Mouse (Mus musculus): ENCODE measurements around the gene Ube2m. TPM values are rescaled to one million over a fixed set of nuclear protein-coding genes. Genes with fewer than 3 reads are reported as not detected.
"Not testable (repeated sequence)": the region's sequence is repeated elsewhere in the genome, so short reads cannot be mapped to it uniquely, and the experiment has no call there.

Ube2m gene
- 100 to 1,000 TPM; 168 to 169 (median 168) TPM for total RNA-seq (2022)

GRCm38 (mm10) chr7:13037901-13038555, at the start of gene Ube2m:
Ube2m (minus strand) TSS chr7:13038275.
- DNase-seq, result peak; percentile 96

- no peak for DNase-seq
Observed at GRCm38 (mm10) chr7:13072293-13072692, 34.2 kb upstream of the Ube2m start.

- not testable (repeated sequence) for DNase-seq
Observed at GRCm38 (mm10) chr7:13063399-13063798, 25.3 kb upstream of the Ube2m start.

- no peak for DNase-seq
Observed at GRCm38 (mm10) chr7:13059536-13059935, 21.5 kb upstream of the Ube2m start.

GRCm38 (mm10) chr7:13056913-13057700, 19.0 kb upstream of the Ube2m start:
- no peak for DNase-seq

GRCm38 (mm10) chr7:13054287-13055010, 16.4 kb upstream of the Ube2m start, which contains the start of gene Mzf1:
Mzf1 (minus strand) TSS chr7:13054764.
- peak; percentile 93 for DNase-seq

GRCm38 (mm10) chr7:13053961-13054286, 15.8 kb upstream of the Ube2m start:
- DNase-seq, result no peak

- DNase-seq, result no peak
Observed at GRCm38 (mm10) chr7:13053501-13053900, 15.4 kb upstream of the Ube2m start.

- DNase-seq, result peak; percentile 10
Observed at GRCm38 (mm10) chr7:13053001-13053400, 14.9 kb upstream of the Ube2m start.

- DNase-seq, result peak; percentile 44
Observed at GRCm38 (mm10) chr7:13046084-13046483, 8.0 kb upstream of the Ube2m start.

GRCm38 (mm10) chr7:13044254-13044625, 6.2 kb upstream of the Ube2m start:
- DNase-seq, result no peak

- peak; percentile 28 for DNase-seq
Observed at GRCm38 (mm10) chr7:13043445-13044253, 5.6 kb upstream of the Ube2m start.

- no peak for DNase-seq
Observed at GRCm38 (mm10) chr7:13043120-13043444, 5.0 kb upstream of the Ube2m start.

- no peak for DNase-seq
Observed at GRCm38 (mm10) chr7:13042511-13042910, 4.4 kb upstream of the Ube2m start.

- no peak for DNase-seq
Observed at GRCm38 (mm10) chr7:13041256-13041655, 3.2 kb upstream of the Ube2m start.

GRCm38 (mm10) chr7:13039181-13039580, 1.1 kb upstream of the Ube2m start:
- DNase-seq, result no peak

GRCm38 (mm10) chr7:13038621-13039169, 620 bp upstream of the Ube2m start:
- DNase-seq, result no peak

- DNase-seq, result peak; percentile 55
Observed at GRCm38 (mm10) chr7:13037366-13037765, 709 bp downstream of the Ube2m start.

- peak; percentile 7 for DNase-seq
Observed at GRCm38 (mm10) chr7:13036806-13037205, 1.3 kb downstream of the Ube2m start.

- DNase-seq, result peak; percentile 36
Observed at GRCm38 (mm10) chr7:13035211-13035855, 2.7 kb downstream of the Ube2m start.

GRCm38 (mm10) chr7:13034148-13034977, 3.7 kb downstream of the Ube2m start, which contains the start of gene Chmp2a:
Chmp2a (minus strand) TSS chr7:13034807.
- peak; percentile 98 for DNase-seq
